Mouse (Mus musculus) midbrain, embryonic 15.5 days (tissue): Measurements from ENCODE around the gene Reep3. TPM values are rescaled to one million over a fixed set of nuclear protein-coding genes. Genes with fewer than 3 reads are reported as not detected.
A peak's percentile ranks its signal among the peaks of the same experiment; 100 is the strongest.
"Not testable (repeated sequence)": the region's sequence is repeated elsewhere in the genome, so short reads cannot be mapped to it uniquely, and the experiment has no call there.

Experiments
- ATAC-seq: fragments of 200-750 bp; cut with Nextera tagmentation; replicated peaks from 2 replicates; pipeline ENCODE4 v1.8.0; 2017; ENCODE audit warnings: moderate TSS enrichment
- H3K27ac ChIP-seq: fragments of 300-500 bp; sonication (generic); 2 replicates; pipeline ENCODE4 v1.5.1; 2015; ENCODE audit warnings: mild to moderate bottlenecking, inconsistent platforms
- H3K27me3 ChIP-seq: fragments of 300-500 bp; sonication (generic); replicated peaks from 2 replicates; pipeline ENCODE4 v1.6.1; 2015; ENCODE audit warnings: inconsistent platforms
- H3K36me3 ChIP-seq: fragments of 300-500 bp; sonication (generic); replicated peaks from 2 replicates; pipeline ENCODE4 v1.6.1; 2015; ENCODE audit warnings: inconsistent platforms
- H3K4me1 ChIP-seq: fragments of 300-500 bp; sonication (generic); 2 replicates; pipeline ENCODE4 v1.6.1; 2015; ENCODE audit warnings: inconsistent platforms
- H3K4me2 ChIP-seq: fragments of 300-500 bp; sonication (generic); 2 replicates; pipeline ENCODE4 v1.6.1; 2015; ENCODE audit warnings: inconsistent platforms, mild to moderate bottlenecking, moderate library complexity
- H3K4me3 ChIP-seq: fragments of 300-500 bp; sonication (generic); 2 replicates; pipeline ENCODE4 v1.5.1; 2015; ENCODE audit warnings: mild to moderate bottlenecking, inconsistent platforms
- H3K9ac ChIP-seq: fragments of 300-500 bp; sonication (generic); 2 replicates; pipeline ENCODE4 v1.6.1; 2015; ENCODE audit warnings: mild to moderate bottlenecking, inconsistent platforms
- H3K9me3 ChIP-seq: fragments of 300-500 bp; sonication (generic); 2 replicates; pipeline ENCODE4 v1.6.1; 2016; ENCODE audit warnings: inconsistent platforms
- WGBS: fragments of 180-500 bp; shearing (Covaris S2); methylation state at CpG from one replicate; pipeline ENCODE4 v1.1.7; 2015; ENCODE audit warnings: mixed read lengths; 5-methylcytosine and 5-hydroxymethylcytosine counted together
- polyA plus RNA-seq: library from polyadenylated mRNA; unstranded; fragments of >200 nt; fragmentation: Nextera tagmentation; extraction: Ambion mirVana; gene quantifications from 2 replicates; pipeline ENCODE4 v1.2.1, GENCODE M21; 2015

Reep3 gene
- polyA plus RNA-seq, 1 experiment from 2014 or later, result 28.3 TPM

DNA sequence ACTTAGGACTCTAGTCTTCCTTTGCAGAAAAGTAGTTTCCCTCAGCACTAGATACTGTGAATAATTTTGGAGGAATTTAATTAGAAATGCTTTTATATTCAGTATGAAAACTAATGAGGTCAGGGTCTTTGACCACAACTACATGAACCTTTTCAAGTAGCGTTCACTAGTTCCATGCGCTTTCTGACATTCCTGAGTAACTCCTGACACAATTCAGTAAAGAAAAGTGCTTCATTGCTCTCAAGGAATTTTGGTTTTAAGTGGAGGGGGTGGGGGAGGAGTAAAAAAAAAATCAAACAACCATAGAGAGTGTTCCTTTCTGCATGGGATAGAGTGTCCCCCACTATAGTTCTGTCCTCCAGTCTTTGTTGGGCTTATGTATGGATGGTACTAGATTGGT lies 23.9 kb upstream of the Reep3 start:
- H3K27me3 ChIP-seq, result no peaks in the 10 kb centered on the region
- WGBS, result 64% methylated on average over 2 of the region's 2 CpGs
- H3K4me1 ChIP-seq, result peaks cover 23% of the 10 kb centered on the region
- no peaks in the 10 kb centered on the region for H3K36me3 ChIP-seq
- ATAC-seq, result no peak
- H3K4me3 ChIP-seq, result no peak overlapping the region
- no peak overlapping the region for H3K9ac ChIP-seq
- H3K27ac ChIP-seq, result no peak overlapping the region
- no peaks in the 10 kb centered on the region for H3K9me3 ChIP-seq
- H3K4me2 ChIP-seq, result no peak overlapping the region

DNA sequence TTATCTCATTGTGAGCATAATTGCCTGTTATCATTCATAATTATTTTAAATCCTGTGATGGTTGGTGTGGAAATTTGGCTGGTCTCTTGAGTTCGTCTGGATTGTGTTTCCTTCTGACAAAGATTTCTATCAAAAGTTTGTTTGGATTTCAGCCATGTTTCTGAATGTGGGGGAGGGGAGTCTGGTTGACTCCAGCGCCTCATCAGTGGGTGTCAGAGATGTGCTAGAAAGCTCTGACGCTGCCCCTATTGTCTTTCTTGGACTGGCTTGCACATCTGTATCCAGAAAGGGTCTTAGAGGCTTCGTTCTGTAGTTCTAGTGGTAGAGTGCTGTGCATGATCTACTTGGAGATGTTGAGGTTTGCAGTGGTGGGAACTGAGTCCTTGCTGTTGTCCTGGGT lies 23.4 kb upstream of the Reep3 start:
- 68% methylated on average over 4 of the region's 4 CpGs for WGBS
- H3K27ac ChIP-seq, result no peak overlapping the region
- H3K4me3 ChIP-seq, result no peak overlapping the region
- H3K27me3 ChIP-seq, result no peaks in the 10 kb centered on the region
- ATAC-seq, result no peak
- H3K36me3 ChIP-seq, result no peaks in the 10 kb centered on the region
- H3K4me1 ChIP-seq, result peaks cover 23% of the 10 kb centered on the region
- no peak overlapping the region for H3K9ac ChIP-seq
- H3K9me3 ChIP-seq, result no peaks in the 10 kb centered on the region
- no peak overlapping the region for H3K4me2 ChIP-seq

DNA sequence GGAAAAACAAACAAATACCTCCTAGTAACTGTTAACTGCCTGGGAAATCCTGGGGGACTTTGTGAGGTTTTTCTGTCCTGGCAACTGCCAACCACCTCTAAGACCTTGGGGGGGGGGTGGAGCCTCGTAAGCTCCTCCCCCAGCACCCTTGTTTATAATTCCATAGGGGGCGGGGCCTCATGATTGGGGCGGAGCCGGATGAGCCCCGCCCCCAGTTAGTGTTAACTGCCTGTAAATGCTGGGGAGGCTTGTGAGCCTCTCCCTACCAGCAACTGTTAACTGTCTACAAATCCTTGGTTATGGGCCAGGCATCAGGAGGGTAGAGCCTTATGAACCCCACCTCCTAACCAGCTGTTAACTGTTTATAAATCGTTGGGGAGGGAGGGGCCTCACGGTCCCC lies 22.5 kb upstream of the Reep3 start:
- Histone ChIP-seq H3K4me3 (no peak overlapping the region), H3K9me3 (no peaks in the 10 kb centered on the region), H3K36me3 (no peaks in the 10 kb centered on the region), H3K4me1 (peaks cover 30% of the 10 kb centered on the region), H3K4me2 (no peak overlapping the region), H3K9ac (no peak overlapping the region), H3K27me3 (no peaks in the 10 kb centered on the region), H3K27ac (no peak overlapping the region)
- 80% methylated on average over 7 of the region's 7 CpGs for WGBS
- ATAC-seq, result no peak

DNA sequence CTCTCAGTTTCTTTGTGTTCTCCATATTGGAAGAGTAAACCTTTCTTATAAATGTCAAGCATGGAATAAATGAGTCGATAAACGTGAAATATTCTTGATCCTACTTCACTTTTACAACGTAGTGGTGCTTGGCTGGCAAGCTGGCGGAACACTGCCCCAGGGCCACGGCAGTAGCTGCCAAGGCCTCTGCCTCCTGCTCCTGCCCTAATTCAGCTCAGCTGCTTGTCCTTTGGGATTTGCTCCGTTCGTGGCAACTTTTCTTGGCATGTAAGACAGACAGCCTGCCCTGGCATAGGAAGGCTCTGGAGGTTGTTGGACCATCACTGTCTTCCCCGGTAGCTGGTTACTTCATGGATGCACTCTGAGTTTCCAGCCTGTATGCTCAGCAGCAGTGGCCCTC lies 19.5 kb upstream of the Reep3 start:
- Histone ChIP-seq H3K27me3 (no peaks in the 10 kb centered on the region), H3K27ac (0 out of 2 replicates have a peak overlapping the region, but pooled peaks have one; percentile 4), H3K4me1 (peaks cover 33% of the 10 kb centered on the region), H3K4me3 (no peak overlapping the region), H3K9me3 (no peaks in the 10 kb centered on the region), H3K9ac (no peak overlapping the region), H3K4me2 (no peak overlapping the region), H3K36me3 (no peaks in the 10 kb centered on the region)
- no peak for ATAC-seq
- 44% methylated on average over 8 of the region's 8 CpGs for WGBS

GRCm38 (mm10) chr10:67115666-67116091 lies 18.9 kb upstream of the Reep3 start:
- H3K27me3 ChIP-seq, result no peaks in the 10 kb centered on the region
- H3K4me1 ChIP-seq, result peaks cover 36% of the 10 kb centered on the region
- no peaks in the 10 kb centered on the region for H3K9me3 ChIP-seq

DNA sequence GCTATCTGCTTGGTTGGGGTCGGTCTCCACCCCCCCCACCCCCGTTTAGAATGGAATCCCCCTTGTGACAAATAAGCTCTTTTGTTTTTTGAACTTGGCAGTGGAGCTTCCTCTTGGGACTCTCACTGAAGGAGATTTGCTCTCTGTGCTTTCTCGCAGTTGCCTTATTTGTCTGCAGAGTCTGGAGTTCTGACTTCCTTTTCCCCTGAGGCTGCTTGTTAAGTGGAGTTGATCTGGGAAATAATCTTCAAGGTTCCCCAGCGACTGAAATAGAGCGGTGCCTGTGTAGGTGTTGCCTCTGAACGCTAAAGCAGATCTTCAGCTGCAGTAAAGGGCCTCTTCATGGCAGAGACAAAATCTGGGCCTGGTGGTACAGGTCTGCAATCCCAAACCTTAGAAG lies 18.4 kb upstream of the Reep3 start:
- H3K36me3 ChIP-seq, result no peaks in the 10 kb centered on the region
- WGBS, result 10% methylated on average over 6 of the region's 6 CpGs
- no peak overlapping the region for H3K4me3 ChIP-seq
- no peaks in the 10 kb centered on the region for H3K27me3 ChIP-seq
- peak overlapping the region; percentile 54; the same call in 1 of the 2 replicates for H3K27ac ChIP-seq
- no peak overlapping the region for H3K9ac ChIP-seq
- H3K9me3 ChIP-seq, result no peaks in the 10 kb centered on the region
- no peak for ATAC-seq
- H3K4me1 ChIP-seq, result peaks cover 39% of the 10 kb centered on the region
- no peak overlapping the region for H3K4me2 ChIP-seq

More at GRCm38 (mm10) chr10:67115666-67116091, 18.9 kb upstream of the Reep3 start:
- H3K36me3 ChIP-seq, result no peaks in the 10 kb centered on the region
- no peak overlapping the region for H3K9ac ChIP-seq
- H3K4me3 ChIP-seq, result no peak overlapping the region
- peak; percentile 40 for ATAC-seq
- 34% methylated on average over 5 of the region's 5 CpGs for WGBS
- peak overlapping the region; percentile 54 for H3K27ac ChIP-seq
- no peak overlapping the region for H3K4me2 ChIP-seq

DNA sequence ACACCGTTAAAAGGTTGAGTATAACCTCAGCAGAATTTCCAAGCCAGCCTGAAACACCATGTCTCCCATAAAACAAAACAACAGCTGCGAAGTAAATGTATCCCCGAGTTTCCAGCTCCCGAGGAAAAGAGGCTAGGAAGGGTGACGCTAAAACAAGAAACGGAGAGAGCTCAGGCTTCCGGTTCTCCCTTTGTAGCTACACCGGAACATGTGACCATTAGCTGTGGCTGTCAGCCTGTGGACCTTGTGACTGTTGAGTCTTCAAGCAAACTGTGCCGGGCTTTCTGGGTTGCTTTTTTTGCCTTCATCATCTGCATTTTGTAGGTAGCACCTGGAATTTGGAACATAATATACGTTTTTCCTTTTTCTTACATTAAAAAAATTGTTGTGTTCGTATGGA lies 17.1 kb upstream of the Reep3 start:
- H3K36me3 ChIP-seq, result no peaks in the 10 kb centered on the region
- peaks cover 38% of the 10 kb centered on the region for H3K4me1 ChIP-seq
- H3K9ac ChIP-seq, result no peak overlapping the region
- H3K27ac ChIP-seq, result no peak overlapping the region
- H3K27me3 ChIP-seq, result no peaks in the 10 kb centered on the region
- 91% methylated on average over 11 of the region's 11 CpGs for WGBS
- H3K4me2 ChIP-seq, result no peak overlapping the region
- no peak for ATAC-seq
- H3K9me3 ChIP-seq, result no peaks in the 10 kb centered on the region
- no peak overlapping the region for H3K4me3 ChIP-seq

- H3K27me3 ChIP-seq, H3K36me3 ChIP-seq, ATAC-seq, H3K9me3 ChIP-seq, H3K27ac ChIP-seq, H3K4me3 ChIP-seq, H3K4me2 ChIP-seq, H3K9ac ChIP-seq: not testable (repeated sequence)
- WGBS, result 90% methylated on average over 5 of the region's 5 CpGs
- peaks cover 39% of the 10 kb centered on the region for H3K4me1 ChIP-seq
Measured at GRCm38 (mm10) chr10:67112967-67113366, 16.2 kb upstream of the Reep3 start.

DNA sequence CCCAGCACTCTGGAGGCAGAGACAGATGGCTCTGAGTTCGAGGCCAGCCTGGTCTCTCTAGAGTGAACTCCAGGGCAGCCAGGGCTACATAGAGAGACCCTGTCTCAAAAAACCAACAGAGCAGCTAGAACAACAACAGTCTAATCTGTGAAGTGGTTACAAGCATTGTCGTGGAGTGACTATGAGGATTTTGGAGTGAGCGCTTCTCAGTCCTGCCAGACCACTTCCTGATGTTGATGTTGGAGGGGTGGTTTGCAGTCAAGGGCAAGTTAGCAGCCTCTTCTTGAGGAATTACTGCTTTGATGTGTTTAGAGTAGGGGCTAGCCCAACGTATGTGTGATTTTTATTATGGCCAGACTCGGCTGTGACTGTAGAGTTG lies 15.0 kb upstream of the Reep3 start:
- Histone ChIP-seq H3K4me2 (no peak overlapping the region), H3K9me3 (no peaks in the 10 kb centered on the region), H3K36me3 (no peaks in the 10 kb centered on the region), H3K4me1 (peaks cover 49% of the 10 kb centered on the region), H3K9ac (no peak overlapping the region), H3K27me3 (no peaks in the 10 kb centered on the region), H3K27ac (no peak overlapping the region), H3K4me3 (no peak overlapping the region)
- 89% methylated on average over 5 of the region's 5 CpGs for WGBS
- ATAC-seq, result no peak

DNA sequence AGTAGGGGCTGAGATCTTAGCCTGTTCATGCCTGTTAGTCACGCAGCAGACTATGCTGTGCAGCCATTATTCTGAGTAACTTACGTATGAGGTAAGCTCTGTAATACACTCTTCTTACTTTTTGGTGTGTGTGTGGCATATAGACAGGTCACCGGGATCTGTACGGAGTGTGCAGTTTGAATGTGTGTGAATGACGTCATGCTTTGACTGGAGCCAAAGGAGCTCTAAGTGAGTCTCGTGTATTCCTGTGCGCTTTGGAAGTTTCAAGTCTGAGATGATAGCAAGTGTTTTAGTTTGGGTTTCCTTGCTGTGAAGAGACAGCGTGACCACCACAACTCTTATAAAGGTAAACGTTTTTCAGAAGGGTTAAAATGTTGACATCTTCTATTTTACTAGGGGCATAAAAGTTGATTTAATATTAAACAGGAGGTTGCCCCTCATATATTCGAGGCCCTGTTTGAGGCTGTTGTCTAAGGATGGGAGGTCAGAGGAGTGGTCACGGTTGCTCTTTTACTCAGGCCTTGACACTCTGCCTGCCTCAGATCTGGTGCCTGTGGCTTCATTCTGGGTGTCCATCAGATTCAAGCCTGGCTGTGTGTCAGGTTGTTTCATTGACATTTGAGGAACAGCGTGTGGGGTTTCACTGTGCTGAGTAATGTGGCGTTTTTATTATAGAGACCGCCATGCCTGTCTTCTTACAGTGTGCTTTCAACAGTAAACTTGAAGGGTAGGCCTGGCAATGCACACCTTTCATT lies 14.5 kb upstream of the Reep3 start:
- no peaks in the 10 kb centered on the region for H3K9me3 ChIP-seq
- H3K36me3 ChIP-seq, result no peaks in the 10 kb centered on the region
- ATAC-seq, result no peak
- peaks cover 49% of the 10 kb centered on the region for H3K4me1 ChIP-seq
- H3K4me3 ChIP-seq, result no peak overlapping the region
- no peak overlapping the region for H3K4me2 ChIP-seq
- H3K27me3 ChIP-seq, result no peaks in the 10 kb centered on the region
- H3K9ac ChIP-seq, result no peak overlapping the region
- H3K27ac ChIP-seq, result no peak overlapping the region
- WGBS, result 66% methylated on average over 14 of the region's 14 CpGs

DNA sequence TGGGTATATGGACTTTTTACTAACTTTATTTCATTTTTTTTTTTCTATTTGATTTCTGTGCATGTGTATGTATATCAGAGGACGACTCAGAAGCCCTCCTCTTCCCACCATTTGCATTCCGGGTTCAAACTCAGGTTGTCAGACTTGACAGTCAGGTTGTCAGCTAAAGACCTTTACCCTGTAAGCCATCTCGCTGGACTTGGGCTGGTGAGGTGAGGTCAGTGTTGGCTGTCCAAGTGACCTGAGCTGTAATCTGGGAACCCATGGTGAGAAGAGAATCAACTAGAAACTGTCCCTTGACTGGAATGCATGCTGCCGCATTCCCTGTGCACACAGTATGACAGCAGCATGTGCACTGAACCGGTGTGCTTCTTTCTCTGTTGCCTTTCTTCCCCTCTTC lies 12.9 kb upstream of the Reep3 start:
- H3K4me2 ChIP-seq, result no peak overlapping the region
- WGBS, result 89% methylated on average over 5 of the region's 5 CpGs
- no peak overlapping the region for H3K9ac ChIP-seq
- H3K4me3 ChIP-seq, result no peak overlapping the region
- no peaks in the 10 kb centered on the region for H3K27me3 ChIP-seq
- peaks cover 49% of the 10 kb centered on the region for H3K4me1 ChIP-seq
- no peak overlapping the region for H3K27ac ChIP-seq
- H3K9me3 ChIP-seq, result no peaks in the 10 kb centered on the region
- no peaks in the 10 kb centered on the region for H3K36me3 ChIP-seq
- no peak for ATAC-seq

GRCm38 (mm10) chr10:67108096-67108495 lies 11.4 kb upstream of the Reep3 start:
- H3K9ac ChIP-seq, result no peak overlapping the region
- H3K27me3 ChIP-seq, result no peaks in the 10 kb centered on the region
- H3K36me3 ChIP-seq, result no peaks in the 10 kb centered on the region
- WGBS, result 45% methylated on average over 9 of the region's 9 CpGs
- H3K9me3 ChIP-seq, result no peaks in the 10 kb centered on the region
- no peak overlapping the region for H3K4me3 ChIP-seq
- H3K4me1 ChIP-seq, result peaks cover 64% of the 10 kb centered on the region
- no peak overlapping the region for H3K27ac ChIP-seq
- ATAC-seq, result no peak
- H3K4me2 ChIP-seq, result no peak overlapping the region

DNA sequence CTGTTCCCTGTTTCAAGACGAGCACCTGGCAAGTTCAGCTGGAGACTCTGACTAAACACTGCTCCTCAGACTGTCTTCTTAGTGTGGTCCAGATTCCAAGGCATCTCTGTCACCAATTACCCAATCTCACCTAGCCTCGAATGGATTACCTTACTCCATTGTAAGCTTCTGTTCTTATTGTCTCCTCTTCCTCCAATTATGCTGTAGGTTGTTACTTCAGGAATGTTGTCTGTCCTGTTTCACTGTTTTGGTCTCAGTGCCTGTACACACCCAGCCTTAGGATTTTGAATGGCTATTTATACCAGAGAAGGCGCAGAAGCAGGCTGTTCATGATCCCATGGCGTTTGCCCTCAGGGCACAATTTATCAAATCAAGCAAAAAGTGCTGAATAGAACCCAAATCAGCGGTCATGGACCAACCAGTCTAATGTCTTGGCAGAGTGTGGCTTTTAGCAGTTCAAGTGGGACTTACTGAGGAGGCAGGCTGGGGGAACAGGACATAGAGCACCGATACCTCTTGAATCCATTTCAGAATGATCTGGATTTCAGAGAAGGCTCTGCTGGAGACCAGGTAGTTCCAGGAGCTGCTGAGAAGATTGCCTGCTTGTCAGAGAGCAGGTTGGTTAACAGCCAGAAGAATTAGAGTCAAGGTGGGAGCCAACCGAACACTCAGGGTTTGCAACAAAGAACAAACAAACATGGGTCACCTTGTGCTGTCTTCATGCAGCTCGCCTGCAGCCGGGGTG lies 10.4 kb upstream of the Reep3 start:
- Histone ChIP-seq H3K36me3 (no peaks in the 10 kb centered on the region), H3K4me1 (peaks cover 67% of the 10 kb centered on the region), H3K27ac (no peak overlapping the region), H3K27me3 (no peaks in the 10 kb centered on the region), H3K4me2 (no peak overlapping the region), H3K9me3 (no peaks in the 10 kb centered on the region), H3K4me3 (no peak overlapping the region), H3K9ac (no peak overlapping the region)
- 70% methylated on average over 9 of the region's 9 CpGs for WGBS
- ATAC-seq, result no peak
